Mouse (Mus musculus): ENCODE measurements at regions not wholly inside any gene's neighbourhood (a gene's known extent, or its start where the extent isn't known, plus 50 kb on each side); places are given as distances from the start of the nearest gene placed in this dataset.

DNA sequence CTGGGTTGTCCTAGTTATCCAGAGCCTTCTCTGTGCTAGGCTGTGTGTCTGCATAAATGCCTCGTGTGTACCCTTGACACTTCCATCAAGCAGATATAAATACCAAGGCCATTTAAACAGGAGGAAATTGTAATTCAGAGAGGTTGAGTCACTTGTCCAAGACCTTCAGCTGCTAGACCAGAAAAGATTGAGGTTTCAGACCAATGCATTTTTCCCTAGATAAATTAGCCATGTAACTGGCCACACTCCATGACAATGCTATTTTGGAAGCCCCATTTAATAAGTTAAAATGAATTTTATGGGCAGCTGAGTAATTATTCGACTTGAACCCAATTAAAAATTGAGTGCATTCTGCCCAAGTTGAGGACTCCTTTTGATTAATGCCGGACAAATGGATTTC is 509.6 kb downstream of the 1810013L24Rik start:
- TF ChIP-seq CTCF (IDR thresholded peaks at IDR 0.05; ENCODE audit: control insufficient read depth, insufficient read depth, insufficient replicate concordance, low read depth, low read length), result no peak
- no peak for TF ChIP-seq POLR2A (IDR thresholded peaks at IDR 0.05; ENCODE audit: control insufficient read depth, low read depth, low read length)

All from testis, adult 2 months (tissue).